In the genomic region with DNA sequence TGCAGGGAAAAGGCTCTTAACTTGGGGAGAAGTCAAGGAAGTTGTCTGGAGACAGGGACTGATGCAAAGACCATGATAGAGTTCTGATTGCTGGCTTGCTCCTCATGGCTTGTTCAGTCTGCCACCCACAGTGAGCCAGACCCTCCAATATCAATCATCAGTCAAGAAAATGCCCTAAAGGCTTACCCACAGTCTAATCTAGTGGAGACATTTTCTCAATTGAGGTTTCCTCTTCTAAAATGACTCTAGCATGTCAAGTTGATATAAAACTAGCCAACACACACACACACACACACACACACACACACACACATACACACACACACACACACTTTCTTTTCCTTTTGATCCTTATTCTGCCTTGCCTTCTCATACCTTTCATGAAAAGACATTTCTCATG, we compare ENCODE assay signal across 17 mouse cellular contexts.
"Had no signal": no experiment of that assay in that cellular context is flagged by ENCODE, and none has a peak within 500 bp of the region (broad histone marks: within the 10 kb centered on the region; RNA-seq: fewer than 3 reads in every experiment).

No protein-coding gene starts in this region.

- ATAC-seq: liver, embryonic 12.5 days; liver, postnatal 0 days; lung, postnatal 0 days; midbrain, embryonic 13.5 days; midbrain, embryonic 15.5 days; midbrain, embryonic 16.5 days had no signal

- DNase-seq: left cerebral cortex, postnatal 4 days; liver; liver, embryonic 13.5 days; liver, postnatal 0 days; lung, adult 18-20 months; lung, adult 2 months; lung, embryonic 14.5 days; lung, postnatal 10 days; lung, postnatal 14 days; lung, postnatal 36 days; lung, postnatal 4 days; midbrain, embryonic 14.5 days had no signal
